ENCODE assay signal across 8 mouse cellular contexts in the genomic region with DNA sequence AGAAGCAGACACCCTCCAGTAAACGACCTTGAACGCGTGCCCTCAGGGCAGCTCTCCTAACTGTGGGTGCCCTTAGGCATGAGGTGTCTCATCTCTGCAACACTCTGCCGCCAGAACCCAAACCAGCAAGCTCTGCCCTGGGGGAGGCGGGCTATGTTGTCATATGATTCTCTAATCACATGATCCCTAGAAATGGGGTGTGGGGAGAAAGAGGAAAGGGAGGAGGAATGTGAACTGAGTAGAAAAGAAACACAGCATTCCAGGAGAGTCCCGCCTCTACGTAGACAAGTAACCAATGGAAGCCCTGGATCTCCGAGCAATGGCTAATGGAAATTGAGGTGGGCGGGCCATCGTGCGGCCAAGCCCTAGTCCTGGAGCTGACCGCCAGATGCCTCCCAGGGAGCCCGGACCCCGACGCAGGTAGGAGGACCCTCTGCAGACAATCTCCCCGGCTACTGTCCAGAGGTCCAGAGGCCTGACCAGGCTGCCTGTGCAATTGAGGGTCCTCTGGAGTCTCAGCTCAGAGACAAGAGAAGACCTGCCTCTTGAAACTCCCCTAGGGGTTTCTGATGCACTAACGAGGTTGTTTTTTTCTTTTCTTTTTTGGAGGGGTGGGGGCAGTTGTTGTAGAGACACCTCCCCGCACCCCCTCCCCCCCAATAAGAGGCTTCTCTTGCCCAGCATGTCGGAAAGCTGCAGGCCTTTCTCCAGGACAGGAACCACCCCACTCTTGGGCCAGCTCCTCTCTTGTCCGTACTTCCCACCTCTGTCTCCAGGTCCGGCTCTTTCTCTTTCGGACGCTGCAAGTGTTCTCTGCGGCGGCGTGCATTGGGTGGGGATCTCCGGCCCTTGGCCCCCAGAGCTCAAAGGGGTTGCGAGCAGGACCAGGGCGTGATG. TPM values are rescaled to one million over a fixed set of nuclear protein-coding genes. Genes with fewer than 3 reads are reported as not detected.
DNase-seq lines count a peak whose midpoint lies in the region; ATAC-seq and TF ChIP-seq lines count a peak whose summit lies in the region.

A gene (plus strand): TSS at position 195 of the 897 bp plus-strand sequence.

- WGBS in lung, embryonic 14.5 days = 0% methylated on average over 29 of the region's 29 CpGs

- H3K4me3 ChIP-seq in lung, embryonic 14.5 days (ENCODE audit: low read depth, low read length) = peak within 1 kb of the TSS; percentile 60

- H3K27ac ChIP-seq in lung, embryonic 14.5 days (ENCODE audit: low read depth) = peak within 1 kb of the TSS; percentile 83

- ATAC-seq in lung, embryonic 14.5 days (ENCODE audit: insufficient read depth) = peak; percentile 95
- ATAC-seq in neutrophil, adult 5-6 weeks (ENCODE audit: extremely low read depth, insufficient number of reproducible peaks, low FRiP score, poor library complexity, severe bottlenecking) = peak; percentile 53

- peaks cover 16% of the 10 kb centered on the region for H3K36me3 ChIP-seq in lung, embryonic 14.5 days (ENCODE audit: insufficient read depth)

- H3K27me3 ChIP-seq in lung, embryonic 14.5 days (ENCODE audit: insufficient read depth, low read length) = no peaks in the 10 kb centered on the region

- no peaks in the 10 kb centered on the region for H3K9me3 ChIP-seq in lung, embryonic 14.5 days (ENCODE audit: low read depth, low read length)

- peak within 1 kb of the TSS; percentile 92 for H3K4me2 ChIP-seq in lung, embryonic 14.5 days

- peak; percentile 94 for DNase-seq in MN1 (ENCODE audit: low spot score)
- peak; percentile 87 for DNase-seq in cerebellum, adult 8-10 months
- peak; percentile 93 for DNase-seq in forelimb bud, embryonic 11.5 days (ENCODE audit: low read depth, low spot score)
- DNase-seq in heart, postnatal 4 days = peak; percentile 91
- DNase-seq in layer of hippocampus, adult 8-10 months (ENCODE audit: low spot score in 2 of 2) = peak; percentile 91 to 95
- peak; percentile 97 for DNase-seq in lung, embryonic 14.5 days
- DNase-seq in testis, postnatal 14 days (ENCODE audit: low spot score) = peak; percentile 90

- TF ChIP-seq CTCF in lung, embryonic 14.5 days (IDR thresholded peaks at IDR 0.05; ENCODE audit: low read depth) = no peak

- 0 out of 2 replicates have a peak, but pooled peaks cover 2% of the 10 kb centered on the region for H3K4me1 ChIP-seq in lung, embryonic 14.5 days (ENCODE audit: insufficient read depth)

- H3K9ac ChIP-seq in lung, embryonic 14.5 days = peak within 1 kb of the TSS; percentile 58

RNA-seq across cellular contexts. Expression of the gene that starts here (rescaled TPM):
- total RNA-seq in heart, postnatal 4 days (2021) = 100 to 1,000 TPM; 141 to 144 TPM
- total RNA-seq in layer of hippocampus, adult 8-10 months (2022) = 100 to 1,000 TPM in 2 of 4 experiments, 10 to 100 TPM in 2; 61.9 to 191 (median 114) TPM
- polyA plus RNA-seq in lung, embryonic 14.5 days (2014; fragmentation: Nextera tagmentation; extraction: Ambion mirVana) = 113 and 116 TPM in 2 replicates
- 44.9 and 45.2 TPM in 2 replicates for total RNA-seq in neutrophil, adult 5-6 weeks (2017)

Comparison
In these comparisons a context has a peak if more than half of its experiments do, and no peak if none do; other contexts are left out.
1. Peak in every context shown above with its lines: DNase-seq, ATAC-seq, H3K4me3 ChIP-seq and H3K27ac ChIP-seq.